Mouse (Mus musculus): Measurements from ENCODE around the gene Prr7. TPM values are rescaled to one million over a fixed set of nuclear protein-coding genes. Genes with fewer than 3 reads are reported as not detected.
A peak's percentile ranks its signal among the peaks of the same experiment; 100 is the strongest.

The Prr7 gene
- polyA plus RNA-seq, 1 experiment from 2014 or later, result 1.3 TPM

GRCm38 (mm10) chr13:55479929-55480328, 15.9 kb downstream of the Prr7 start:
- H3K4me3 ChIP-seq, result no peak overlapping the region
- peaks cover 22% of the 10 kb centered on the region for H3K4me1 ChIP-seq
- H3K9me3 ChIP-seq, result no peaks in the 10 kb centered on the region
- H3K36me3 ChIP-seq, result peaks cover 81% of the 10 kb centered on the region
- no peak overlapping the region for H3K9ac ChIP-seq
- no peak for ATAC-seq (ENCODE audit: insufficient number of reproducible peaks, insufficient read depth, low FRiP score, low TSS enrichment)
- no peaks in the 10 kb centered on the region for H3K27me3 ChIP-seq
- H3K4me2 ChIP-seq (replicated peaks), result no peak overlapping the region
- H3K27ac ChIP-seq, result no peak overlapping the region

GRCm38 (mm10) chr13:55482542-55482941, 18.5 kb downstream of the Prr7 start:
- Histone ChIP-seq H3K27me3 (no peaks in the 10 kb centered on the region), H3K4me1 (peaks cover 38% of the 10 kb centered on the region), H3K9ac (no peak overlapping the region), H3K9me3 (no peaks in the 10 kb centered on the region), H3K36me3 (peaks cover 62% of the 10 kb centered on the region), H3K27ac (no peak overlapping the region), H3K4me3 (no peak overlapping the region), H3K4me2 (replicated peaks) (no peak overlapping the region)
- ATAC-seq (ENCODE audit: insufficient number of reproducible peaks, insufficient read depth, low FRiP score, low TSS enrichment), result no peak
- WGBS, result 85% methylated on average over 7 of the region's 7 CpGs

DNA sequence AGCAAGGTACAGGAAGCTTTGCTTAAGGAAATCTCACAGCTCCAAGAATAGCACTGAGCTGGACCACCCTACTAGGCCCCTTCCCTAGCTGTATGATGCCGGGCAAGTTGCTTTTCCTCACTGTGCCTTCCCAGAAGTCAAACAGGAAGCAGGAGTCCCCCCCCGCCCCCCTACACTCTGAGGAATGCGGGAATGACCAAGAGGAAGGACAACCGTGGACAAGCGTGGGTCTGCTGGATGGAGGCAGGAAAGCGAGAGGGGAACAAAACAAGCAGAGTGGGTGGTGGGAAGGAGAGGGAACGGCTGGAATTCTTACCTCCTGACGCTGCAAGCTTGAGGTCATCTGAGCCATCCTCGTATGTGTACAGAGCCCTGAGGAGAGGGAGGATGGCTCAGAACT, 19.0 kb downstream of the Prr7 start:
- no peaks in the 10 kb centered on the region for H3K27me3 ChIP-seq
- H3K36me3 ChIP-seq, result peaks cover 56% of the 10 kb centered on the region

GRCm38 (mm10) chr13:55483593-55483992, 19.5 kb downstream of the Prr7 start:
- H3K9me3 ChIP-seq, result no peaks in the 10 kb centered on the region
- 0 out of 2 replicates have a peak overlapping the region, but pooled peaks have one; percentile 98 for H3K9ac ChIP-seq
- ATAC-seq (ENCODE audit: insufficient number of reproducible peaks, insufficient read depth, low FRiP score, low TSS enrichment), result no peak
- peak overlapping the region; percentile 95 for H3K4me2 ChIP-seq (replicated peaks)
- peaks cover 56% of the 10 kb centered on the region for H3K36me3 ChIP-seq
- H3K27ac ChIP-seq, result no peak overlapping the region
- 0 out of 2 replicates have a peak overlapping the region, but pooled peaks have one; percentile 3 for H3K4me3 ChIP-seq
- 36% methylated on average over 15 of the region's 15 CpGs for WGBS
- no peaks in the 10 kb centered on the region for H3K27me3 ChIP-seq
- peaks cover 43% of the 10 kb centered on the region for H3K4me1 ChIP-seq

More for the DNA sequence above, 19.0 kb downstream of the Prr7 start:
- Histone ChIP-seq H3K9ac (no peak overlapping the region), H3K9me3 (no peaks in the 10 kb centered on the region), H3K27ac (no peak overlapping the region), H3K4me3 (no peak overlapping the region), H3K4me2 (replicated peaks) (peak overlapping the region; percentile 95), H3K4me1 (peaks cover 39% of the 10 kb centered on the region)
- ATAC-seq (ENCODE audit: insufficient number of reproducible peaks, insufficient read depth, low FRiP score, low TSS enrichment), result no peak
- WGBS, result 38% methylated on average over 9 of the region's 9 CpGs

GRCm38 (mm10) chr13:55484520-55485088, 20.5 kb downstream of the Prr7 start:
- Histone ChIP-seq H3K9ac (peak overlapping the region; percentile 98), H3K9me3 (no peaks in the 10 kb centered on the region), H3K4me3 (peak overlapping the region; percentile 85), H3K27me3 (no peaks in the 10 kb centered on the region), H3K4me2 (replicated peaks) (peak overlapping the region; percentile 95), H3K4me1 (peaks cover 43% of the 10 kb centered on the region), H3K27ac (peak overlapping the region; percentile 63), H3K36me3 (peaks cover 46% of the 10 kb centered on the region)
- WGBS, result 16% methylated on average over 7 of the region's 7 CpGs
- no peak for ATAC-seq (ENCODE audit: insufficient number of reproducible peaks, insufficient read depth, low FRiP score, low TSS enrichment)

GRCm38 (mm10) chr13:55486029-55486794, 22.1 kb downstream of the Prr7 start:
- Histone ChIP-seq H3K4me3 (peak overlapping the region; percentile 85), H3K27me3 (no peaks in the 10 kb centered on the region), H3K4me1 (peaks cover 43% of the 10 kb centered on the region), H3K9ac (peak overlapping the region; percentile 98), H3K9me3 (no peaks in the 10 kb centered on the region), H3K27ac (peak overlapping the region; percentile 96), H3K36me3 (peaks cover 30% of the 10 kb centered on the region), H3K4me2 (replicated peaks) (peak overlapping the region; percentile 95)
- ATAC-seq (ENCODE audit: insufficient number of reproducible peaks, insufficient read depth, low FRiP score, low TSS enrichment), result no peak
- 37% methylated on average over 14 of the region's 14 CpGs for WGBS

DNA sequence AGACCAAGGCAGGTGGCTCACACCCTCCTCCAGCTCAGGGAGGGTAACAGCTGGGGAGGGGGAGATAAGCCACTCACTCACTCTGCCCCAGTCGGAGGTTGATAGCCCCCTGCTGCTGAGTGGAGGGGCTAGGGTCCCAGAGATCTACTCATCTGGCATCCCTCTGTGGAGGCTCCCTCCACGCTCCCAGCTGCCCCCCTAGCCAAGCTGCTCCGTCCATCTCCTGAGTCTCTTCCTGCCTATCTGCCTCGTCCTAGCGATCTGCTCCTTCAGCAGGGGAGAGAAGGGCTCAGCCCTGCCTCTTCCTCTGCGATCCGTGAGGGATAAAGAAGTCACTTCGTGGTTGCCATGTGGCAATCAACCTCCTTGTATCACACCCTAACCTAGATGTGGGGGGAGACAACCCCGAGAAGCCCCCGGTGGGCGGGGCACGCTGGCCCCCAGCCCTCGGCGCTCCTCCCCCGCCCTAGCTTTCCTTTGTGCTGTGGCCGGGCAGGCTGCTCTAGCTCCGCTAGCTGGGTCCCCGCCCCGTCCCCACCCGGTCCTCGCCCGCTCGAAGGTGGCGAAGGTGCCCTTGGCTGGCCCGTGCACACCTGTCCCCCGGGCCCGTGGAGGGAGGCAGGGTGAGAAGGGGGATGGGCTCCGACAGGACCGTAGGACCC, 23.0 kb downstream of the Prr7 start:
- ATAC-seq (ENCODE audit: insufficient number of reproducible peaks, insufficient read depth, low FRiP score, low TSS enrichment), result peak; percentile 28; the same call in 1 of the 2 replicates
- peaks cover 43% of the 10 kb centered on the region for H3K4me1 ChIP-seq

GRCm38 (mm10) chr13:55487578-55488498, 23.8 kb downstream of the Prr7 start, which contains the start of gene Dbn1:
Gene Dbn1, minus strand, starts transcription at chr13:55488111.
- peaks cover 13% of the 10 kb centered on the region for H3K36me3 ChIP-seq
- H3K27ac ChIP-seq, result peak within 1 kb of the TSS; percentile 96
- no peaks in the 10 kb centered on the region for H3K9me3 ChIP-seq
- 1% methylated on average over 33 of the region's 83 CpGs for WGBS
- peak; percentile 68 for ATAC-seq (ENCODE audit: insufficient number of reproducible peaks, insufficient read depth, low FRiP score, low TSS enrichment)
- peaks cover 42% of the 10 kb centered on the region for H3K4me1 ChIP-seq
- H3K9ac ChIP-seq, result peak within 1 kb of the TSS; percentile 98
- H3K4me2 ChIP-seq (replicated peaks), result peak within 1 kb of the TSS; percentile 95
- H3K27me3 ChIP-seq, result no peaks in the 10 kb centered on the region
- H3K4me3 ChIP-seq, result peak within 1 kb of the TSS; percentile 85

More for the DNA sequence above, 23.0 kb downstream of the Prr7 start:
- Histone ChIP-seq H3K27ac (peak overlapping the region; percentile 96), H3K27me3 (no peaks in the 10 kb centered on the region), H3K4me2 (replicated peaks) (peak overlapping the region; percentile 95), H3K9me3 (no peaks in the 10 kb centered on the region), H3K9ac (peak overlapping the region; percentile 98), H3K4me3 (peak overlapping the region; percentile 85), H3K36me3 (peaks cover 21% of the 10 kb centered on the region)
- WGBS, result under 1% methylated on average over 26 of the region's 29 CpGs

DNA sequence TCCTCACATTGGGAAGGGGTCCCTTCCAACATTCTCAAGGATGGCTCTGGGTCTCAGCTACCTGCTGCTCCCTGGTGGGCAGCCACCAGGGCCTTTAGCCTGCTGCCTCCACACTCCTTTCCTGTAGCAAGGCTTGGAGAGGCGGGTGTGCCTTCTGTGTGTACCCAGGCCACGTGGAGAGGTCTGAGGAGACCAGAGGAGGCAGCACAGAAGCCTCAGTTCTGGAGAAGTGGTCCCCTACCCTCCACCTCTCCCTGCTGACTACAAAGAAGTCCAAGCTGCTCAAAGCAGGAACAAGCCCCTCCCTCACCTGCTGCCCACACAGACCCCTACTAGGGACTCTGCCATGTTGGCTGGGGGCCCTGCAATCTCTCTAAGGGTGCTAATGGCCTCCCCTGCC, 30.2 kb downstream of the Prr7 start:
- Histone ChIP-seq H3K36me3 (peaks cover 22% of the 10 kb centered on the region), H3K9ac (0 out of 2 replicates have a peak overlapping the region, but pooled peaks have one; percentile 15), H3K4me1 (peaks cover 20% of the 10 kb centered on the region), H3K4me3 (no peak overlapping the region), H3K27ac (no peak overlapping the region), H3K4me2 (replicated peaks) (no peak overlapping the region), H3K27me3 (no peaks in the 10 kb centered on the region), H3K9me3 (no peaks in the 10 kb centered on the region)
- 30% methylated on average over 2 of the region's 2 CpGs for WGBS
- ATAC-seq (ENCODE audit: insufficient number of reproducible peaks, insufficient read depth, low FRiP score, low TSS enrichment), result no peak

- H3K36me3 ChIP-seq, result peaks cover 26% of the 10 kb centered on the region
- H3K27ac ChIP-seq, result no peak overlapping the region
- no peak overlapping the region for H3K4me3 ChIP-seq
- H3K4me2 ChIP-seq (replicated peaks), result no peak overlapping the region
- peaks cover 20% of the 10 kb centered on the region for H3K4me1 ChIP-seq
- no peaks in the 10 kb centered on the region for H3K27me3 ChIP-seq
- no peaks in the 10 kb centered on the region for H3K9me3 ChIP-seq
- H3K9ac ChIP-seq, result no peak overlapping the region
- WGBS, result 30% methylated on average over 18 of the region's 18 CpGs
- ATAC-seq (ENCODE audit: insufficient number of reproducible peaks, insufficient read depth, low FRiP score, low TSS enrichment), result no peak
Observed at GRCm38 (mm10) chr13:55494883-55495621, 31.0 kb downstream of the Prr7 start.
